In genomic region chr4:86669780-86670201, GRCm38 (mm10) we compare ENCODE assay signal across 8 mouse cellular contexts. TPM values are rescaled to one million over a fixed set of nuclear protein-coding genes. Genes with fewer than 3 reads are reported as not detected.
DNase-seq lines count a peak whose midpoint lies in the region; ATAC-seq and TF ChIP-seq lines count a peak whose summit lies in the region.

TSS of gene Plin2 (minus strand) at chr4:86670060.

- ATAC-seq in G1E (ENCODE audit: extremely low read depth, insufficient number of reproducible peaks, low FRiP score, poor library complexity, severe bottlenecking), result peak; percentile 75
- ATAC-seq in forebrain, postnatal 0 days, result peak; percentile 82

- peaks cover 31% of the 10 kb centered on the region for H3K36me3 ChIP-seq in G1E (replicated peaks)
- no peaks in the 10 kb centered on the region for H3K36me3 ChIP-seq in forebrain, postnatal 0 days (ENCODE audit: insufficient read depth)

- peak within 1 kb of the TSS; percentile 64 for H3K9ac ChIP-seq in forebrain, postnatal 0 days

- no peaks in the 10 kb centered on the region for H3K9me3 ChIP-seq in G1E (replicated peaks)
- no peaks in the 10 kb centered on the region for H3K9me3 ChIP-seq in forebrain, postnatal 0 days (ENCODE audit: low read length)

- peak within 1 kb of the TSS; percentile 64 for H3K4me2 ChIP-seq in forebrain, postnatal 0 days (ENCODE audit: low read depth)

- no peak for TF ChIP-seq CTCF in G1E (IDR thresholded peaks at IDR 0.05; ENCODE audit: low read depth, low read length)
- TF ChIP-seq CTCF in forebrain, postnatal 0 days (IDR thresholded peaks at IDR 0.05; ENCODE audit: low read depth), result no peak

- H3K27me3 ChIP-seq in G1E (ENCODE audit: insufficient read depth, low read length), result no peaks in the 10 kb centered on the region
- no peaks in the 10 kb centered on the region for H3K27me3 ChIP-seq in forebrain, postnatal 0 days (ENCODE audit: insufficient read depth, low read length)

- H3K27ac ChIP-seq in forebrain, postnatal 0 days (ENCODE audit: low read depth, low read length), result 0 out of 2 replicates have a peak within 1 kb of the TSS, but pooled peaks have one; percentile 45

- DNase-seq in G1E (ENCODE audit: low spot score), result peak; percentile 57
- peak; percentile 71 for DNase-seq in cerebellum, adult 18-20 months
- peak; percentile 48 for DNase-seq in forebrain, postnatal 0 days
- peak; percentile 80 for DNase-seq in heart, postnatal 4 days
- peak in 1 of 2 experiments; percentile 12 for DNase-seq in layer of hippocampus, adult 8-10 months (ENCODE audit: low spot score in 2 of 2)
- peak; percentile 83 for DNase-seq in lung, postnatal 10 days
- DNase-seq in ovary, postnatal 10 days (ENCODE audit: low spot score), result peak; percentile 58
- peak; percentile 55 for DNase-seq in thymus, postnatal 14 days

- peaks cover 83% of the 10 kb centered on the region for H3K4me1 ChIP-seq in G1E (ENCODE audit: insufficient read depth, low read depth, low read length)
- 0 out of 2 replicates have a peak, but pooled peaks cover 3% of the 10 kb centered on the region for H3K4me1 ChIP-seq in forebrain, postnatal 0 days (ENCODE audit: insufficient read depth)

- under 1% methylated on average over 18 of the region's 18 CpGs for WGBS in forebrain, postnatal 0 days

- peak within 1 kb of the TSS; percentile 90 for H3K4me3 ChIP-seq in G1E (ENCODE audit: low read depth, low read length)
- H3K4me3 ChIP-seq in forebrain, postnatal 0 days (ENCODE audit: low read depth, low read length), result peak within 1 kb of the TSS; percentile 59

RNA-seq across cellular contexts. Expression of gene Plin2, which starts in this region (rescaled TPM):
- total RNA-seq in G1E (2014; fragmentation: Nextera tagmentation) (176 and 184 TPM in 2 replicates), G1E (2017) (447 and 476 TPM in 2 replicates)
- 15.7 and 21.9 TPM in 2 replicates for polyA plus RNA-seq in G1E (2012)
- total RNA-seq in forebrain, postnatal 0 days (2014; rRNA removed), result 32.7 and 35.5 TPM in 2 replicates
- 35.5 and 36.2 TPM in 2 replicates for polyA plus RNA-seq in forebrain, postnatal 0 days (2015; fragmentation: Nextera tagmentation; extraction: Ambion mirVana)
- total RNA-seq in heart, postnatal 4 days (2021), result 100 to 1,000 TPM in 1 of 2 experiments, 10 to 100 TPM in 1; 99.8 to 104 TPM
- 10 to 100 TPM; 17.4 to 28.7 (median 23.2) TPM for total RNA-seq in layer of hippocampus, adult 8-10 months (2022)
